Mouse (Mus musculus): Measurements from ENCODE around the gene Fam117a. TPM values are rescaled to one million over a fixed set of nuclear protein-coding genes. Genes with fewer than 3 reads are reported as not detected.

Fam117a gene
- polyA plus RNA-seq (2015; fragmentation: Nextera tagmentation; extraction: Ambion mirVana), result 8.3 and 8.8 TPM in 2 replicates

GRCm38 (mm10) chr11:95336568-95337128 lies at the start of gene Fam117a:
Gene Fam117a, plus strand, starts transcription at chr11:95337018.
- Histone ChIP-seq H3K9ac (ENCODE audit: low read depth, low read length) (peak within 1 kb of the TSS; percentile 80), H3K27ac (ENCODE audit: low read length) (peak within 1 kb of the TSS; percentile 40; the same call in 1 of the 2 replicates), H3K36me3 (ENCODE audit: control insufficient read depth, insufficient read depth, low read length) (no peaks in the 10 kb centered on the region), H3K4me3 (ENCODE audit: low read length) (peak within 1 kb of the TSS; percentile 74), H3K9me3 (ENCODE audit: control insufficient read depth, low read length) (no peaks in the 10 kb centered on the region), H3K27me3 (replicated peaks; ENCODE audit: control insufficient read depth, insufficient read depth, low read length) (no peaks in the 10 kb centered on the region), H3K4me2 (ENCODE audit: low read depth, low read length) (peak within 1 kb of the TSS; percentile 63), H3K4me1 (ENCODE audit: control insufficient read depth, insufficient read depth, low read length) (peaks cover 23% of the 10 kb centered on the region)
- WGBS, result under 1% methylated on average over 23 of the region's 27 CpGs
- peak; percentile 97 for ATAC-seq

DNA sequence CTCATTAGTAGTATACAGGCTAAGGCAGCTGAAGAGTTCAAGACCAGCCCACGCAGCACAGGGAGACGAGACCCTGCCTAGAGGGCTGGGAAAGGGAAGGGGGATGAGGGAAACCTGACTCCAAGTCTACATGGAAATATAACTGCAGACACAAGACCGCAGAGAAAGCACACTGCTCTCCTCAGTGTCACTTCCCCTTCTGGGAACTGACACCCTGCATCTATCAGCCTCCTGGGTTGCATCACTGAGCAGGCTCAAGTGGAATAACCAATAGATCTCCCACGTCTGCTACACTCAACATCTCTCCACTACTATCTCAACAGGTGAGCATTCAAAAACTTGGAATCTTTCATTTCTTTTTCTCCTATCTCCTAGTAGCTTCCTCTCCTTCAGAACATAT lies 44.8 kb upstream of the Fam117a start:
- Histone ChIP-seq H3K4me1 (ENCODE audit: control insufficient read depth, insufficient read depth, low read length) (no peaks in the 10 kb centered on the region), H3K27ac (ENCODE audit: low read length) (no peak overlapping the region), H3K27me3 (replicated peaks; ENCODE audit: control insufficient read depth, insufficient read depth, low read length) (no peaks in the 10 kb centered on the region), H3K4me2 (ENCODE audit: low read depth, low read length) (no peak overlapping the region), H3K9ac (ENCODE audit: low read depth, low read length) (no peak overlapping the region), H3K4me3 (ENCODE audit: low read length) (no peak overlapping the region), H3K9me3 (ENCODE audit: control insufficient read depth, low read length) (no peaks in the 10 kb centered on the region), H3K36me3 (ENCODE audit: control insufficient read depth, insufficient read depth, low read length) (peaks cover 15% of the 10 kb centered on the region; the same call in 1 of the 2 replicates)
- no peak for ATAC-seq
- 80% methylated on average over 4 of the region's 4 CpGs for WGBS

GRCm38 (mm10) chr11:95293017-95293624 lies 43.7 kb upstream of the Fam117a start:
- no peak overlapping the region for H3K9ac ChIP-seq (ENCODE audit: low read depth, low read length)
- H3K4me1 ChIP-seq (ENCODE audit: control insufficient read depth, insufficient read depth, low read length), result no peaks in the 10 kb centered on the region
- no peak overlapping the region for H3K4me3 ChIP-seq (ENCODE audit: low read length)
- ATAC-seq, result no peak
- H3K36me3 ChIP-seq (ENCODE audit: control insufficient read depth, insufficient read depth, low read length), result peaks cover 14% of the 10 kb centered on the region; the same call in 1 of the 2 replicates
- H3K27ac ChIP-seq (ENCODE audit: low read length), result no peak overlapping the region
- H3K4me2 ChIP-seq (ENCODE audit: low read depth, low read length), result no peak overlapping the region
- no peaks in the 10 kb centered on the region for H3K27me3 ChIP-seq (replicated peaks; ENCODE audit: control insufficient read depth, insufficient read depth, low read length)
- no peaks in the 10 kb centered on the region for H3K9me3 ChIP-seq (ENCODE audit: control insufficient read depth, low read length)
- 81% methylated on average over 8 of the region's 8 CpGs for WGBS

DNA sequence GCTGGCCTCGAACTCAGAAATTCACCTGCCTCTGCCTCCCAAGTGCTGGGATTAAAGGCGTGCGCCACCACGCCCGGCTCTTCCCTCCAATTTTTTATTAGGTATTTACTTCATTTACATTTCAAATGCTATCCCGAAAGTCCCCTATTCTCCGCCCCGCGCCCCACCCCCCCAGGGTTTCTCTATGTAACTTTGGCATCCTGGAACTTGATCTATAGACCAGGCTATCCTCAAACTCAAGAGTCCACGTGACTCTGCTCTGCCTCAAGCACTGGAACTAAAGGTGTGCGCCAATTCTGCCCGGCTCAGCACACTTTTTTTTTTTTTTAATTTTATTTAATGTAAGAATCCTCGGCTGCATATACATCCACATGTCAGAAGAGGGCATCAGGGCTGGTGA lies 41.1 kb upstream of the Fam117a start:
- no peak overlapping the region for H3K27ac ChIP-seq (ENCODE audit: low read length)
- no peaks in the 10 kb centered on the region for H3K4me1 ChIP-seq (ENCODE audit: control insufficient read depth, insufficient read depth, low read length)
- peaks cover 20% of the 10 kb centered on the region for H3K36me3 ChIP-seq (ENCODE audit: control insufficient read depth, insufficient read depth, low read length)
- 93% methylated on average over 12 of the region's 13 CpGs for WGBS
- H3K27me3 ChIP-seq (replicated peaks; ENCODE audit: control insufficient read depth, insufficient read depth, low read length), result no peaks in the 10 kb centered on the region
- H3K9ac ChIP-seq (ENCODE audit: low read depth, low read length), result no peak overlapping the region
- no peaks in the 10 kb centered on the region for H3K9me3 ChIP-seq (ENCODE audit: control insufficient read depth, low read length)
- no peak overlapping the region for H3K4me3 ChIP-seq (ENCODE audit: low read length)
- no peak for ATAC-seq
- no peak overlapping the region for H3K4me2 ChIP-seq (ENCODE audit: low read depth, low read length)

DNA sequence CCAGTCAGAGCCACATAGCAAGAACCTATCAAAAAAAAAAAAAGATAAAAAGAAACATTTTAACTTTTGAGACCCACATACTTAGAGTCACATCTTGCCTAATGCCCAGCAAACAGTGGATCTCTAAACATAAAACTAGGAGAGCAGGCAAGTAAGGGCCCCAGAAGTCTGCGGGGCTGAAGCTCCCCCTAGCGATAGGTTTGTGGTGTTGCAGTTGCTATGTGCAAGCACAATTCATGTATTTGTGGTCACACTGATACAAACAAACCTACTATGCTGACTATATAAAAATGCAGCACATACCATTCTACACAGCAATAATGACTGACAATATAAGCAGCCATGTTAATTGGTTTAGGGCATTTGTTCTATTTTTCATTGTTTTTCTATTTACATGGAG lies 38.7 kb upstream of the Fam117a start:
- Histone ChIP-seq H3K27ac (ENCODE audit: low read length) (no peak overlapping the region), H3K4me2 (ENCODE audit: low read depth, low read length) (no peak overlapping the region), H3K4me3 (ENCODE audit: low read length) (no peak overlapping the region), H3K4me1 (ENCODE audit: control insufficient read depth, insufficient read depth, low read length) (peaks cover 5% of the 10 kb centered on the region; the same call in 1 of the 2 replicates), H3K27me3 (replicated peaks; ENCODE audit: control insufficient read depth, insufficient read depth, low read length) (no peaks in the 10 kb centered on the region), H3K9ac (ENCODE audit: low read depth, low read length) (no peak overlapping the region), H3K9me3 (ENCODE audit: control insufficient read depth, low read length) (no peaks in the 10 kb centered on the region), H3K36me3 (ENCODE audit: control insufficient read depth, insufficient read depth, low read length) (peaks cover 17% of the 10 kb centered on the region)
- no peak for ATAC-seq
- 17% methylated on average over 2 of the region's 2 CpGs for WGBS

DNA sequence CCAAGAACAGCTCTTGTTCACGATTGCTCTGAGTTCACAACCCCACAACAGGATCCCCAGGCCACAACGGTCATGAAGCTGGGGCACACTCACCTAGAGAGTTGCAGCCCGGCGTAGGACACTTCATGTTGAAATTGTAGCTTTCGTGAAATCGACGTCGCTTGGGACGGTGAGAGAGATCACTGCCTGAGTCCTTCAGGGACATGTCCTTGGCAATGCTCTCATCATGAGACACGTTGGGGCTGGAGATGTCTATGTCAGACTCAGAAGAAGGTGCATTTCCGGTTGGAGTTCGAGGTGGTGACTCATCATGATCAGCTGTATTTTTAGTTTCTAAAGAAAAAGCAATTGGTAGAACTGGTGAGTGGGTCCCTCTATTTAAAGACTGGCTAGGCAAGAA lies 36.9 kb upstream of the Fam117a start:
- Histone ChIP-seq H3K9me3 (ENCODE audit: control insufficient read depth, low read length) (no peaks in the 10 kb centered on the region), H3K27ac (ENCODE audit: low read length) (no peak overlapping the region), H3K27me3 (replicated peaks; ENCODE audit: control insufficient read depth, insufficient read depth, low read length) (no peaks in the 10 kb centered on the region), H3K36me3 (ENCODE audit: control insufficient read depth, insufficient read depth, low read length) (peaks cover 13% of the 10 kb centered on the region), H3K9ac (ENCODE audit: low read depth, low read length) (no peak overlapping the region), H3K4me2 (ENCODE audit: low read depth, low read length) (no peak overlapping the region), H3K4me3 (ENCODE audit: low read length) (no peak overlapping the region), H3K4me1 (ENCODE audit: control insufficient read depth, insufficient read depth, low read length) (peaks cover 7% of the 10 kb centered on the region; the same call in 1 of the 2 replicates)
- ATAC-seq, result no peak
- 94% methylated on average over 12 of the region's 12 CpGs for WGBS

DNA sequence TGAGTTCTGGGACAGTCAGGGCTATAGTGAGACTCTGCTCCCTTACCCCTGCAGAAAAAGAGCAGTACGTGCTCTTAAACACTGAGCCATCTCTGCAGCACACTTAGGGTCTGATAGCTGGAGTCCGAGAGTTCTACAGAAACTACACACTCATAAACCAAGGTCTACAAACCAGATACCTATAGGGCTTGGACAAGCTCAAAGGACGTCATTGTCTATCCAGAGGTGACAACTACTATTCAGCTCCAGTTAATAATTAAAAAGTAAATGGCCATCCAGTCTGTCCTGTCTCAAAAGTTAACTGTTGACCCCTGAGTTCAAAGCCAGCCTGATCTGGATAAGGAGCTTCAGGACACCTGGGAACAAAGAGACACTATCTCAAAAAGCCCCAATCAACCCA lies 35.0 kb upstream of the Fam117a start:
- Histone ChIP-seq H3K9ac (ENCODE audit: low read depth, low read length) (no peak overlapping the region), H3K4me2 (ENCODE audit: low read depth, low read length) (no peak overlapping the region), H3K27ac (ENCODE audit: low read length) (peak overlapping the region; percentile 83), H3K27me3 (replicated peaks; ENCODE audit: control insufficient read depth, insufficient read depth, low read length) (no peaks in the 10 kb centered on the region), H3K9me3 (ENCODE audit: control insufficient read depth, low read length) (no peaks in the 10 kb centered on the region), H3K36me3 (ENCODE audit: control insufficient read depth, insufficient read depth, low read length) (peaks cover 17% of the 10 kb centered on the region), H3K4me3 (ENCODE audit: low read length) (no peak overlapping the region), H3K4me1 (ENCODE audit: control insufficient read depth, insufficient read depth, low read length) (peaks cover 7% of the 10 kb centered on the region; the same call in 1 of the 2 replicates)
- peak; percentile 96 for ATAC-seq
- WGBS, result 60% methylated on average over 3 of the region's 3 CpGs

- Histone ChIP-seq H3K27me3 (replicated peaks; ENCODE audit: control insufficient read depth, insufficient read depth, low read length) (no peaks in the 10 kb centered on the region), H3K27ac (ENCODE audit: low read length) (peak overlapping the region; percentile 2; the same call in 1 of the 2 replicates), H3K9ac (ENCODE audit: low read depth, low read length) (no peak overlapping the region), H3K9me3 (ENCODE audit: control insufficient read depth, low read length) (no peaks in the 10 kb centered on the region), H3K4me3 (ENCODE audit: low read length) (no peak overlapping the region), H3K4me1 (ENCODE audit: control insufficient read depth, insufficient read depth, low read length) (peaks cover 14% of the 10 kb centered on the region), H3K4me2 (ENCODE audit: low read depth, low read length) (no peak overlapping the region), H3K36me3 (ENCODE audit: control insufficient read depth, insufficient read depth, low read length) (peaks cover 7% of the 10 kb centered on the region)
- no peak for ATAC-seq
- WGBS, result 89% methylated on average over 7 of the region's 7 CpGs
Measured at GRCm38 (mm10) chr11:95305600-95305999, 31.2 kb upstream of the Fam117a start.

GRCm38 (mm10) chr11:95307526-95307925 lies 29.3 kb upstream of the Fam117a start:
- Histone ChIP-seq H3K27me3 (replicated peaks; ENCODE audit: control insufficient read depth, insufficient read depth, low read length) (no peaks in the 10 kb centered on the region), H3K9ac (ENCODE audit: low read depth, low read length) (0 out of 2 replicates have a peak overlapping the region, but pooled peaks have one; percentile 10), H3K4me2 (ENCODE audit: low read depth, low read length) (no peak overlapping the region), H3K36me3 (ENCODE audit: control insufficient read depth, insufficient read depth, low read length) (peaks cover 7% of the 10 kb centered on the region; the same call in 1 of the 2 replicates), H3K27ac (ENCODE audit: low read length) (peak overlapping the region; percentile 70), H3K4me3 (ENCODE audit: low read length) (no peak overlapping the region), H3K4me1 (ENCODE audit: control insufficient read depth, insufficient read depth, low read length) (peaks cover 13% of the 10 kb centered on the region), H3K9me3 (ENCODE audit: control insufficient read depth, low read length) (no peaks in the 10 kb centered on the region)
- ATAC-seq, result peak; percentile 5; the same call in 1 of the 2 replicates
- 56% methylated on average over 8 of the region's 8 CpGs for WGBS
